Mouse (Mus musculus): ENCODE measurements around the gene Pigp.
"Not testable (repeated sequence)": the region's sequence is repeated elsewhere in the genome, so short reads cannot be mapped to it uniquely, and the experiment has no call there.

Pigp gene

DNA sequence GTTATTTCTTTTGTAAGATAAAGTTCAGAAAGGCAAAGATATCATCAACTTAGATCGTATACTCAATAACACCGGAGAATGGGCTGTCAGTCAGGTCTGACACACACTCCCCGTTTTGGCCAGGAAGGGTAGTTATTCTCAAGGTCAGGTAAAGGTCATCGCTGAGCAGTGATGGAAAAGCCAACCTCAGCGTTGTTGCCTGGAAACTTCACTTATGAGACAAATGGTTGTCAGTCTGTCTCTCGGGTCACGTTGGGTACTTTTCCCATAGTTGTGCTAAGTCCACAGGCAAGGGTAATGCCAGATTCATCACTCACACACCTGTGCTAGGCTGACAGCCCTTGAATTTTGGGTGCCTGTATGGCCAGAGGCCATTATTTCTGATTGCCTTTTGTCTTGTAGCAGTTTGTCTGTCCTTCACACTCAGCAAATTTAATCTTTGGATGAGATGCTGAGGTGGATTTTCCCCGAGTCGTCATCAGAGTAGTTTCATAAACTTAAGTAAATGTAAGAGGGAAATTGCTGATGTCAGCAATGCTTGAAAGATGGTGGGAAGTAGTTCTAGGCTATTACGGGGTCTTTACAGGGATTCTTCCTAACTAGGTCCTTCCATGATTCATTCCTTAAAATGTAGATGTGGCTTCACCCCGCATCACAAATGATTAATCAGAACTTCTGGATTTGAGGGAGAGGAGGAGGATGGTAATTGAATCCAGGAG lies 14.7 kb downstream of the Pigp start:
- no peak for DNase-seq

DNA sequence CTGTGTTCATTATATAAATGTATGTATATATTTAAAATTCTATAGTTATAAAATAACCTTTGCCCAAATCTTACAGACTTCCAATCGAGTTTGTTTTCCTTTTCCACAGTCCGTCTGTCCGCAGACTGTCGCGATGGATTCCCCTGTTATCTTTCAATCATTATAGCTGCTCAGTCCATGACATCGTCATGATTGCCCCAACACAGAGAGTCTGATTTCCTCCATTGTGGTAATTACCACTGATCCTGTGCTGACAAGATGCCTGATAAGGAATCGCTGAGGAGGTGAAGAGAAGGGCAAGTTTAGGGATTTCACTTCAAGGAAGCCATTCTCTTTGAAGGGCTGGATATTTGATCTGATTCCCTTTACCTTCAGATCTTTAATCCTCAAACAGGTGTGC lies 15.6 kb downstream of the Pigp start:
- no peak for DNase-seq

DNA sequence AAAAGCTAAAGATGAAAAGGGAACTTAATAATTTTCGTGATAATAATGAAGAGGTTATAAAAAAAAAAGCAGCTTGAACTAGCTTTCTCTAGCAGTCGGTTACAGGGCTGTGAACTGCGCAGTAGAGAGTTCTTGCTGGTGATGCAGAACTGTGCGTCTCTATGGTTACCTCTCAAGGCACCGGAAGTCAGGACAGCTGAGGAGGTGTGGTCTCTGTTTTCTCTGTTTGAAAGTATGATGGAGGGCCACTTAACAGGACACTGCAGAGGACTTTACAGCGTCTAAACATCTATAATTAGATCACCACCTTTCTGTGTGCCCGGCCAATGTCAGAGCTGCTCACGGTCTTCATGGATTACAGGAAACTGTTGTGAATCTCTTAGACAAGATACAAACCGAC lies 17.2 kb downstream of the Pigp start:
- peak; percentile 40 for DNase-seq

DNA sequence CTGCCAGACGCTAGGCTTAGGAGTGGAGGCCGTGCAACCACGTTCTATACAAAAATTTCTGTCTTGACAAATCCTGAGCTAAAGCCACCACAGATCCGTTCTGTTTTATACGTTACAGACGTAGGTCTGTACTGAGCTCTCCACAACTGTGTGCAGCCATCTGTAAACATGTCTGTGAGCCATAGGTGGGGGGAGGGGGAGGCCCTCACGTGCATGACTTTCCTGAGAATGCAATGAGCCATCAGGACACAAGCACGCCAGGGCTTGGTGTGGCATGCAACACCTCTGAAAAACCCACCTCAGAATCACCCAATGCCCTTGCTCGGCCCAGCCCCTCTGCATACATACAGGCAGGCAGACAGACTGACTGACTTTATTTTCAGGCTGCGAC lies 21.4 kb downstream of the Pigp start:
- DNase-seq, result no peak

- DNase-seq, result no peak
These were observed 21.9 kb downstream of the Pigp start for GRCm38 (mm10) chr16:94349588-94350286.

DNA sequence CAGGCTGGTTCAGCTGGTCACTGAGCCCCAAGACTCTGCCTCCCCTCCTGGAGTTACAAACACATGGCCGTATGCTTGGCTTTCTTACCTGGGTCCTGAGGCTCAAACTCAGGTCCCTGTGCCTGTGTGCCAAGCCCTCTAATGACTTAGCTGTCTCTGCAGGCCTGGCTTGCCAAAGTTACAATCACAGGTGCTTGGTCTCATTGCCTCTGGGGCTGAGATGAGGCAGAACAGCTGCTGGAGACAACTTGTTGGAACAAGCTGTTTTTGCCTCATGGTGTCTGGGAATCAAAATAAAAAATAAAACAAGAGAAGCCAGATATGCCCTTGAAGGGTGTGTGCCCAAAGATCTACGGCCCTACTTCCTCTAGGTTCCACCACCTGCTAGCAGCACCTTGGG lies 22.9 kb downstream of the Pigp start:
- DNase-seq, result no peak

GRCm38 (mm10) chr16:94347080-94347731 lies 24.4 kb downstream of the Pigp start:
- DNase-seq, result no peak

DNA sequence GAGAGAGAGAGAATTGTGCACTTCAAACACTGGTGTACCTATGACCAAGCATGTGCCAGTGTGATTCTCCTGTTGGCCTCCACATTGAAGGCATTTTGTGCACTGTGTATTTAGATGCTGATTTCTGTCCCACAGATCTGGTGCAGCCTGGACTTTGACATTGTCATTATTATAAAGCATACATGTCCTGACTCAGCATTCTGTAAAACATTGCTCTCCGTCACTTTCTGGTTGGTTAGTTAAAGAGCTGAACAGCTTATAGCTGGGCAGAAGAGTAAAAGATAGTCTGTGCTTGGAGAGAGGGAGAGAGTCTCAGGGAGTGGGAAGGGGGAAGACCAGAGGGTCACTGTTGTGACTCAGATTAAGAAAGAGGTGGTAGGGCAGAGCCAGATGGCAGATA lies 25.9 kb downstream of the Pigp start:
- no peak for DNase-seq

- not testable (repeated sequence) for DNase-seq
These were observed 32.2 kb downstream of the Pigp start for GRCm38 (mm10) chr16:94339164-94340160.

- no peak for DNase-seq
These were observed 36.0 kb downstream of the Pigp start for GRCm38 (mm10) chr16:94335656-94336055.

- peak; percentile 85 for DNase-seq
These were observed 39.8 kb downstream of the Pigp start for GRCm38 (mm10) chr16:94331886-94332252.

DNA sequence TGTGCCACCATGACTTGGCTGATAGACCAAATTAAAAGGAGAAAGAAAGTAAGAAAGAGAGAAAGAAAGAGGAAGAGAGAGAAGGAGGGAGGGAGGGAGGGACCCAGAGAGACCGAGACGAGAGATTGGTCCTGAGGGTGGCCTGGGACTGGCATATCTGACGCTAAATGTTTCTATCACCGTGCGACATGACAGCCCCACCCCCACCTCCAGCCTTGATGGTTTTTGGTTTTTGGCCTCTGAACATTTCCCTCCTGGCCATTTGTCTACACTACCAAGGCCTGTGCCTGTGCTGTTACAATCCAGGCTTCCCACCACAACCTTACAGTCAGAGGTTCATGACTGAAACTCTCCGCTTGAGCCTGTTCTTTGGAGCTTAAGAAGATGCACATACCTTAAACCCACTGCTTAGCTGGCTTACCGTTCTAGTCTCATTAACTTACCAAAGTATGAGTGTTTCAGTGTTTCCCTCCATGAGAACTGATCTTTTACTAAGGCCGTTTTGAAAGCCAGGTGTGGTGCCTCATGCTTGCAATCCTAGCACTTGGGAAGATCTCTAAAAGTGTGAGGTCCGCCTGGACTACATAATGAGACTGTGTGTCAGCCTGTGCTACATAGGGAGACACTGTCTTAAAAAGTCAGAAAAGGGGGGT lies 40.3 kb downstream of the Pigp start:
- DNase-seq, result no peak

- DNase-seq, result no peak
These were observed 41.2 kb downstream of the Pigp start for GRCm38 (mm10) chr16:94330429-94330828.

DNA sequence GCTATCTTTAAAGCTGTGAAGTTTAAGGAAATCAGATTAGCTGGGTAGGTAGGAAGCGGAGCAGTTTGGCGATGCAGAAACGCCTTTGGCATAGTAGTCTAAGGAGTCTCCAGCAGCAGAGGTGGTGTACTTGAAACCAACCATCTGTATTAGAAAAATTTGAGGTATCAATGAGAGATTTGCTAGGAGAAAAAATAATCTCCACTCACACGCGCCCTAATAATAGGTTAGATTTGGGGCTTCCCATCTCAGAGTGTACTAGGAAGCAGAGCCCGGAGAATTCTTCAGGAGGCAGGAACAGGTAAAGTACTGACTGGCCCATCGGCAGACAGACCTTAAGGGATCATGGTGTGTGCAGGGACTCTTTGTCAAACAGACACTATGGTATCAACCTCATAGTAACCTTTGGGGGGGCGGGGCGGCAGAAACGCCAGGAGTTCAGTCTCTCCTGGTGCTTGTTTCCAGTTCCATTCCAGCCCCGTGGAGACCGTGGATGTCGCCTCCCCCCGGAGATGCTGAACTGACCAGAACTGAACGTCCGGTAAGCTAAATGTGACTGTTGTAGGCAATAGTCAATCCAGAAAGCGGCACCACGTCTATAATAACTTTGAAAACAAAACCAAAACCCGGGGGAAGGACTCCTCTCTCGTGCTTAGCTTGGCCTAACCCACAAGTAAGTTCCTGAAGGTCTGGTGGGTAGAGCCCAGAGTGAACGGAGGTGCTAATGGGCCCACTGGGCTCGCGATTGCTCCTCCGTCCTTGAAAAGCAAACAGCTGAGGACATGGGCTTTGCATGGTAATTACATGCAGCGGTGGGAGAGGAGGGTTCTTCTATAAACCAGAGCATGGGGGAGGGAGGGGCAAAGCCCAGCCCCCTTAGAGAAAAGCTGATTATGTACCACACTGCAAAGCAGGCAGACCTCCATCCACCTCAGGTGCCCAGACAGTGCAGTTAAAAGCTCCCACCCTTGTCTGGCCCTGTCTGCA lies 42.5 kb downstream of the Pigp start:
- DNase-seq, result no peak

- DNase-seq, result peak; percentile 33
These were observed 43.6 kb downstream of the Pigp start, which contains the start of gene Ripply3 for GRCm38 (mm10) chr16:94327781-94328711. TSS of gene Ripply3 (plus strand) at chr16:94328420.

DNA sequence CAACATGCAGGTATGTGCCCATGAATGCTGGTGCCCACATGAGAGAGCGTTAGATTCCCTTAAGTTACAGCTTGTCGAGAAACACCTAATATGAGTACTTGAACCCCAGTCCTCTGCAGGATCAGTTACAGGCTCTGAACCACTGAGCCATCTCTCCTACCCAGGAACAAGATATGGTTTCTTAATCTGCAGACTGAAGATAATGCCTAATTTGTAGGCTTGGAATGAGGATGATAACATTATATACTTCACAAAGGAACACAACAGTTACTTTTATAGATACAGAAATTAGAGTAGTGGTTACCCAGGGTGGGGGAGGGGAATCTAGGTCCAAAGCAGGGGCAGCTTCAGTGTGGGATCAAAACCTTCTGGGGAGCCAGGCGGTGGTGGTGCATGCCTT lies 45.6 kb downstream of the Pigp start:
- DNase-seq, result no peak

- DNase-seq, result no peak
These were observed 48.0 kb downstream of the Pigp start for GRCm38 (mm10) chr16:94323681-94324080.

DNA sequence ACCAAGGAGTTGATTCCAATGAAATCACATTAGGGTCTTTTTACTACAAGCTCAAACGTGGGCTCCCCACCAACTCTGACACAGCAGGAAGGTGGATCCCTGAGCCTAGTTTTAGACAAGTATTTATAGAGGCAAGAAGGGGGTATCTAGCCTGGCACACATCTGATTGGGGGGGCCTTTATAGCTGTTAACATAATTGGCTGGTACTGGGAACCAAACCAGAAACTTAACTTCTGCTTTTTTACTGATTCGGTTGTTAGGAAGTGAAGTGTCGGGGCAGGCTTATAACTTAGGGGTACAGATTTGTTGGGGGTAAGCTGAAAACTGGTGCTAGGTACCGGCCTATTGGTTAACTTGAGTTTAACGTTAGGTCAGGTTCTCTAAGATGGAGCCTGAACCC lies 51.4 kb downstream of the Pigp start:
- DNase-seq, result no peak

GRCm38 (mm10) chr16:94317752-94318151 lies 53.9 kb downstream of the Pigp start:
- DNase-seq, result no peak

- no peak for DNase-seq
These were observed 56.4 kb downstream of the Pigp start for GRCm38 (mm10) chr16:94315215-94315614.
